Mouse (Mus musculus) Muller cell, postnatal 12 days (primary cell): Measurements from ENCODE around the gene Acnat1.
"Not testable (repeated sequence)": the region's sequence is repeated elsewhere in the genome, so short reads cannot be mapped to it uniquely, and the experiment has no call there.

ENCODE experiments used
- DNase-seq: peaks from one replicate; pipeline ENCODE4 v3.0.0-alpha.2; 2015; ENCODE audit errors: inconsistent ontology term

The Acnat1 gene

GRCm38 (mm10) chr4:49456171-49456570 lies 17.5 kb downstream of the Acnat1 start:
- DNase-seq = no peak

- no peak for DNase-seq
Measured at GRCm38 (mm10) chr4:49451848-49452551, 21.7 kb downstream of the Acnat1 start.

GRCm38 (mm10) chr4:49451133-49451847 lies 22.4 kb downstream of the Acnat1 start:
- not testable (repeated sequence) for DNase-seq

- not testable (repeated sequence) for DNase-seq
Measured at GRCm38 (mm10) chr4:49436968-49437367, 36.7 kb downstream of the Acnat1 start.

GRCm38 (mm10) chr4:49410151-49410550 lies 63.6 kb downstream of the Acnat1 start:
- DNase-seq = not testable (repeated sequence)

- not testable (repeated sequence) for DNase-seq
Measured at GRCm38 (mm10) chr4:49407957-49408356, 65.8 kb downstream of the Acnat1 start, which contains the start of gene Acnat2. TSS of gene Acnat2 (minus strand) at chr4:49408151.
